Mouse (Mus musculus) urinary bladder, adult 18-20 months (tissue): ENCODE results near the gene V1rd19.
"Not testable (repeated sequence)": the region's sequence is repeated elsewhere in the genome, so short reads cannot be mapped to it uniquely, and the experiment has no call there.

Experiments used
- DNase-seq, 2 experiments: peaks; one replicate each; pipeline ENCODE4 v3.0.0; 2022; ENCODE audit warnings: low spot score in 2 of 2, mixed read lengths in 2 of 2

The V1rd19 gene

GRCm38 (mm10) chr7:24001391-24001790 is at the start of gene V1rd19:
TSS of gene V1rd19 (plus strand) at chr7:24001691.
- no peak for DNase-seq

GRCm38 (mm10) chr7:23968044-23968443 is 33.4 kb upstream of the V1rd19 start:
- not testable (repeated sequence) for DNase-seq

GRCm38 (mm10) chr7:23974315-23974714 is 27.2 kb upstream of the V1rd19 start, which contains the start of gene Vmn1r181:
TSS of gene Vmn1r181 (plus strand) at chr7:23974615.
- not testable (repeated sequence) for DNase-seq

- no peak for DNase-seq
These were observed 51.3 kb downstream of the V1rd19 start, which contains the start of gene Vmn1r183 for GRCm38 (mm10) chr7:24052660-24053304. TSS of gene Vmn1r183 (plus strand) at chr7:24053254.
